In the genomic region with DNA sequence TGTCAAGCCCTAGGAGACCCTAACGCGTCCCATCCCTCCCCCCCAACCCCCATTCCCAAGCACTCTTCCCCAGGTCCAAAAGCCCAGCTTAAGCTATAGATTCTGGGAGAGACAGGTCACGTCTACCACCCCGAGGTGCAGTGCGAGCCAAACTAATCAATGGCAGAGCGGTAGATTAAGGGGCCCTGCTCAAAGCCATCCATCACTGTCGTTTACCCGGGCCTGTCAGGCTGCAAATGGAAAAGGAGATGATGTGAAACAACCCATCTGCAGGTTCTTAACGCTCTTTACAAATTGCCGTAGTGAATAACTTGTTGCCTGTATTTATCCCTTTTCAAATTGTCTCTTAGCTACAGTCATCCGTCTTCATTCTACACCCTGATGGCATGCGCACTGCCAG, we compare ENCODE assay signal across 25 mouse cellular contexts.
DNase-seq lines count a peak whose midpoint lies in the region; ATAC-seq and TF ChIP-seq lines count a peak whose summit lies in the region.
"Had no signal": no experiment of that assay in that cellular context is flagged by ENCODE, and none has a peak within 500 bp of the region (broad histone marks: within the 10 kb centered on the region; RNA-seq: fewer than 3 reads in every experiment).

No protein-coding gene starts in this region.

- no peak overlapping the region for H3K9ac ChIP-seq in forebrain, embryonic 14.5 days (ENCODE audit: low read length)
- H3K9ac ChIP-seq in forebrain, embryonic 12.5 days, result no peak overlapping the region; the same call in 1 of the 2 replicates
- no peak overlapping the region for H3K9ac ChIP-seq in hindbrain, postnatal 0 days (replicated peaks; ENCODE audit: low read length)
- H3K9ac ChIP-seq: embryonic facial prominence, embryonic 13.5 days; forebrain, embryonic 15.5 days; intestine, embryonic 15.5 days; midbrain, embryonic 12.5 days had no signal

- peak; percentile 22 for DNase-seq in forebrain, embryonic 14.5 days (ENCODE audit: low spot score)
- DNase-seq in brain, embryonic 14.5 days (ENCODE audit: low read depth), result peak; percentile 58
- peak; percentile 48 for DNase-seq in hindbrain, embryonic 10.5 days (ENCODE audit: low spot score)
- DNase-seq in hindbrain, postnatal 0 days (ENCODE audit: low spot score), result peak; percentile 31
- no peak for DNase-seq in MN1 (ENCODE audit: low spot score)
- DNase-seq in liver, result no peak
- DNase-seq in adrenal gland, postnatal 25 days, result no peak
- DNase-seq: cerebellum, adult 8-10 months; gastrocnemius, postnatal 14 days; heart, adult 11 months; kidney, adult 8-10 months; kidney, postnatal 25 days; lung, adult 18-20 months; lung, postnatal 10 days; thymus, adult 18-20 months; thymus, postnatal 36 days had no signal

- H3K4me2 ChIP-seq in forebrain, embryonic 14.5 days (ENCODE audit: low read length), result no peak overlapping the region
- no peak overlapping the region for H3K4me2 ChIP-seq in forebrain, embryonic 12.5 days
- no peak overlapping the region for H3K4me2 ChIP-seq in hindbrain, postnatal 0 days (ENCODE audit: low read depth, low read length)
- H3K4me2 ChIP-seq: embryonic facial prominence, embryonic 13.5 days; forebrain, embryonic 15.5 days; heart, embryonic 11.5 days; intestine, embryonic 15.5 days; liver, embryonic 11.5 days; midbrain, embryonic 12.5 days had no signal

- no peaks in the 10 kb centered on the region for H3K4me1 ChIP-seq in forebrain, embryonic 14.5 days (ENCODE audit: control insufficient read depth, insufficient read depth, low read length)
- peaks cover 7% of the 10 kb centered on the region; the same call in 1 of the 2 replicates for H3K4me1 ChIP-seq in forebrain, embryonic 12.5 days
- peaks cover 16% of the 10 kb centered on the region; the same call in 1 of the 2 replicates for H3K4me1 ChIP-seq in hindbrain, embryonic 10.5 days (replicated peaks)
- no peaks in the 10 kb centered on the region for H3K4me1 ChIP-seq in hindbrain, postnatal 0 days (ENCODE audit: insufficient read depth, low read length)
- H3K4me1 ChIP-seq: embryonic facial prominence, embryonic 13.5 days; forebrain, embryonic 15.5 days; intestine, embryonic 15.5 days had no signal

- WGBS in forebrain, embryonic 14.5 days, result 26% methylated on average over 12 of the region's 12 CpGs
- 33% methylated on average over 12 of the region's 12 CpGs for WGBS in forebrain, embryonic 12.5 days
- WGBS in hindbrain, embryonic 10.5 days, result 37% methylated on average over 12 of the region's 12 CpGs
- WGBS in hindbrain, postnatal 0 days, result 23% methylated on average over 12 of the region's 12 CpGs

- no peak for TF ChIP-seq POLR2A in brain, embryonic 14.5 days (IDR thresholded peaks at IDR 0.05; ENCODE audit: borderline replicate concordance, extremely low read depth, insufficient read depth, insufficient read length, poor library complexity, severe bottlenecking)

- no peak overlapping the region for H3K27ac ChIP-seq in forebrain, embryonic 14.5 days (ENCODE audit: low read depth, low read length)
- no peak overlapping the region for H3K27ac ChIP-seq in forebrain, embryonic 12.5 days
- H3K27ac ChIP-seq in hindbrain, embryonic 10.5 days, result no peak overlapping the region
- no peak overlapping the region for H3K27ac ChIP-seq in hindbrain, postnatal 0 days
- H3K27ac ChIP-seq: embryonic facial prominence, embryonic 13.5 days; forebrain, embryonic 15.5 days; intestine, embryonic 15.5 days; layer of hippocampus, adult 2 months; midbrain, embryonic 12.5 days had no signal

- no peak for ATAC-seq in forebrain, embryonic 14.5 days
- ATAC-seq in forebrain, embryonic 12.5 days (ENCODE audit: low FRiP score), result no peak
- ATAC-seq in hindbrain, postnatal 0 days, result 0 out of 2 replicates have a peak, but pooled peaks have one; percentile 29
- ATAC-seq: forebrain, embryonic 15.5 days; intestine, embryonic 15.5 days had no signal

- TF ChIP-seq CTCF in brain, embryonic 14.5 days (IDR thresholded peaks at IDR 0.05; ENCODE audit: borderline replicate concordance, extremely low read depth, insufficient read depth, insufficient read length), result no peak
- TF ChIP-seq CTCF in hindbrain, postnatal 0 days (IDR thresholded peaks at IDR 0.05; ENCODE audit: low read depth), result no peak

- no peaks in the 10 kb centered on the region for H3K36me3 ChIP-seq in forebrain, embryonic 14.5 days (ENCODE audit: control insufficient read depth, insufficient read depth, low read length)
- no peaks in the 10 kb centered on the region for H3K36me3 ChIP-seq in forebrain, embryonic 12.5 days (replicated peaks)
- no peaks in the 10 kb centered on the region for H3K36me3 ChIP-seq in hindbrain, embryonic 10.5 days
- no peaks in the 10 kb centered on the region for H3K36me3 ChIP-seq in hindbrain, postnatal 0 days (ENCODE audit: insufficient read depth, low read length)
- H3K36me3 ChIP-seq: embryonic facial prominence, embryonic 13.5 days; forebrain, embryonic 15.5 days; intestine, embryonic 15.5 days; midbrain, embryonic 12.5 days had no signal

- H3K9me3 ChIP-seq in forebrain, embryonic 14.5 days (replicated peaks; ENCODE audit: control insufficient read depth, low read length), result no peaks in the 10 kb centered on the region
- no peaks in the 10 kb centered on the region for H3K9me3 ChIP-seq in forebrain, embryonic 12.5 days
- no peaks in the 10 kb centered on the region for H3K9me3 ChIP-seq in hindbrain, embryonic 10.5 days
- H3K9me3 ChIP-seq in hindbrain, postnatal 0 days (ENCODE audit: low read length), result no peaks in the 10 kb centered on the region
- H3K9me3 ChIP-seq: embryonic facial prominence, embryonic 13.5 days; forebrain, embryonic 15.5 days; intestine, embryonic 15.5 days; midbrain, embryonic 12.5 days had no signal

- no peak overlapping the region for H3K4me3 ChIP-seq in forebrain, embryonic 14.5 days (ENCODE audit: low read depth, low read length)
- no peak overlapping the region for H3K4me3 ChIP-seq in forebrain, embryonic 12.5 days (replicated peaks)
- 0 out of 2 replicates have a peak overlapping the region, but pooled peaks have one; percentile 6 for H3K4me3 ChIP-seq in hindbrain, embryonic 10.5 days
- no peak overlapping the region for H3K4me3 ChIP-seq in hindbrain, postnatal 0 days (ENCODE audit: low read length)
- H3K4me3 ChIP-seq: embryonic facial prominence, embryonic 13.5 days; erythroblast, embryonic 14.5 days; forebrain, embryonic 15.5 days; intestine, embryonic 15.5 days; layer of hippocampus, adult 2 months; midbrain, embryonic 12.5 days had no signal

- H3K27me3 ChIP-seq in forebrain, embryonic 14.5 days (replicated peaks; ENCODE audit: control insufficient read depth, insufficient read depth, low read length), result no peaks in the 10 kb centered on the region
- H3K27me3 ChIP-seq in forebrain, embryonic 12.5 days, result no peaks in the 10 kb centered on the region
- peaks cover 46% of the 10 kb centered on the region for H3K27me3 ChIP-seq in hindbrain, embryonic 10.5 days (ENCODE audit: insufficient read depth, poor library complexity, severe bottlenecking)
- H3K27me3 ChIP-seq in hindbrain, postnatal 0 days (ENCODE audit: insufficient read depth, low read length), result no peaks in the 10 kb centered on the region
- H3K27me3 ChIP-seq: forebrain, embryonic 15.5 days; intestine, embryonic 15.5 days; midbrain, embryonic 12.5 days had no signal

Comparison
In these comparisons a context has a peak if more than half of its experiments do, and no peak if none do; other contexts are left out.
1. DNase-seq: peak in forebrain, embryonic 14.5 days (single experiment), brain, embryonic 14.5 days (single experiment), hindbrain, embryonic 10.5 days (single experiment) and hindbrain, postnatal 0 days (single experiment); none in MN1 (single experiment), liver (single experiment) and adrenal gland, postnatal 25 days (single experiment).